Mouse (Mus musculus): ENCODE results near the gene Tyrp1. TPM values are rescaled to one million over a fixed set of nuclear protein-coding genes. Genes with fewer than 3 reads are reported as not detected.

Gene Tyrp1
- polyA plus RNA-seq, 1 experiment, result not detected

GRCm38 (mm10) chr4:80874121-80874859, 40.4 kb downstream of the Tyrp1 start:
- Histone ChIP-seq H3K27me3 (ENCODE audit: control insufficient read depth) (no peaks in the 10 kb centered on the region), H3K4me3 (replicated peaks) (no peak overlapping the region)

GRCm38 (mm10) chr4:80875055-80875454, 41.1 kb downstream of the Tyrp1 start:
- no peak overlapping the region for H3K4me3 ChIP-seq (replicated peaks)
- H3K9me3 ChIP-seq (ENCODE audit: control insufficient read depth, low read length), result no peaks in the 10 kb centered on the region
- no peaks in the 10 kb centered on the region for H3K4me1 ChIP-seq (ENCODE audit: control insufficient read depth)
- H3K27me3 ChIP-seq (ENCODE audit: control insufficient read depth), result no peaks in the 10 kb centered on the region
- TF ChIP-seq TAL1 (IDR thresholded peaks at IDR 0.05; ENCODE audit: low read length), result no peak
- TF ChIP-seq GATA1 (IDR thresholded peaks at IDR 0.05; ENCODE audit: low read length), result no peak
- H3K36me3 ChIP-seq (ENCODE audit: control insufficient read depth), result no peaks in the 10 kb centered on the region

More at GRCm38 (mm10) chr4:80874121-80874859, 40.4 kb downstream of the Tyrp1 start:
- no peaks in the 10 kb centered on the region for H3K9me3 ChIP-seq (ENCODE audit: control insufficient read depth, low read length)
- H3K4me1 ChIP-seq (ENCODE audit: control insufficient read depth), result no peaks in the 10 kb centered on the region
- no peaks in the 10 kb centered on the region for H3K36me3 ChIP-seq (ENCODE audit: control insufficient read depth)
- TF ChIP-seq GATA1 (IDR thresholded peaks at IDR 0.05; ENCODE audit: low read length), result no peak
- no peak for TF ChIP-seq TAL1 (IDR thresholded peaks at IDR 0.05; ENCODE audit: low read length)

GRCm38 (mm10) chr4:80881996-80882599, 48.2 kb downstream of the Tyrp1 start:
- Histone ChIP-seq H3K9me3 (ENCODE audit: control insufficient read depth, low read length) (no peaks in the 10 kb centered on the region), H3K4me1 (ENCODE audit: control insufficient read depth) (no peaks in the 10 kb centered on the region), H3K36me3 (ENCODE audit: control insufficient read depth) (no peaks in the 10 kb centered on the region), H3K4me3 (replicated peaks) (no peak overlapping the region), H3K27me3 (ENCODE audit: control insufficient read depth) (no peaks in the 10 kb centered on the region)
- TF ChIP-seq TAL1 (IDR thresholded peaks at IDR 0.05; ENCODE audit: low read length) (no peak), GATA1 (IDR thresholded peaks at IDR 0.05; ENCODE audit: low read length) (no peak)

DNA sequence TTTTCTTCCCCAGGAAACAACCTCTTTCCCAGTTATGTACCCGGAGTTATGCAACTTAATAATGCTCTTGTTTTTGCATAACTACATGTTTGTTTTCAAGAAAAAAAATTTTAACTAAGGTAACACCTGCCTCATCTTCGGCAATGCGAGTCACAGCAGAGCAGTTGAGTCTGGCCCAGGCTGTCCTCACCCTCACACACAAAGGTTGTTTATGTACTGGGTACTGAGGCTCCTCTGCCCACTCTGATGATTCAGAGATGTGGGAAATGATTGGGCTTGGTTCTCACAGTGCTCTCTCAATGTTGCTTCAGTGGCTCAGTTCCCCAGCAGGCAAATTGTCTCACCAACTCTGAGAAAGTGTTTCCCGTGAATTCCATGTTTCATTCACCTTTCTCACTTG, 52.7 kb downstream of the Tyrp1 start:
- Histone ChIP-seq H3K9me3 (ENCODE audit: control insufficient read depth, low read length) (no peaks in the 10 kb centered on the region), H3K4me1 (ENCODE audit: control insufficient read depth) (no peaks in the 10 kb centered on the region), H3K4me3 (replicated peaks) (no peak overlapping the region), H3K36me3 (ENCODE audit: control insufficient read depth) (no peaks in the 10 kb centered on the region), H3K27me3 (ENCODE audit: control insufficient read depth) (no peaks in the 10 kb centered on the region)
- TF ChIP-seq TAL1 (IDR thresholded peaks at IDR 0.05; ENCODE audit: low read length) (no peak), GATA1 (IDR thresholded peaks at IDR 0.05; ENCODE audit: low read length) (no peak)

DNA sequence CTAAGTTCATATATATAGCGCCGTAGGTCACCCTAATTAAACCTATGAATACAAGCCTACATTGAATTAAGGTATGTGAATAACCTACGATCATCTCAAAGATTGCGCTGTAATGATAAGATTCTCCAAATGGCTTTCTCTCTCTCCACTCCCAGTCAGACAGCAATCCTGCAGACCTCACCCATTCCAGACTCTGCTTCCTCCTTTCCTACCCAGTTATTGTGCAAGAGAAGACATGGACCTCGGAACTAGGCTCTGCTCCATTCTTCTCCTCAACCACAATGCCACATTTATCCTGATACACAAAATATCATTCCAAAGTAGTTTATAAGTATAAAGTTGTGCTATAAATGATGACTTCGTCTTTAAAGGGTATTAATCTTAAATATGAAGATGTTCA, 57.1 kb downstream of the Tyrp1 start:
- H3K9me3 ChIP-seq (ENCODE audit: control insufficient read depth, low read length), result no peaks in the 10 kb centered on the region
- H3K4me3 ChIP-seq (replicated peaks), result no peak overlapping the region
- TF ChIP-seq GATA1 (IDR thresholded peaks at IDR 0.05; ENCODE audit: low read length), result no peak
- TF ChIP-seq TAL1 (IDR thresholded peaks at IDR 0.05; ENCODE audit: low read length), result no peak
- no peaks in the 10 kb centered on the region for H3K36me3 ChIP-seq (ENCODE audit: control insufficient read depth)
- no peaks in the 10 kb centered on the region for H3K4me1 ChIP-seq (ENCODE audit: control insufficient read depth)
- H3K27me3 ChIP-seq (ENCODE audit: control insufficient read depth), result no peaks in the 10 kb centered on the region

- Histone ChIP-seq H3K27me3 (ENCODE audit: control insufficient read depth) (no peaks in the 10 kb centered on the region), H3K4me1 (ENCODE audit: control insufficient read depth) (no peaks in the 10 kb centered on the region), H3K36me3 (ENCODE audit: control insufficient read depth) (no peaks in the 10 kb centered on the region), H3K4me3 (replicated peaks) (no peak overlapping the region), H3K9me3 (ENCODE audit: control insufficient read depth, low read length) (no peaks in the 10 kb centered on the region)
- TF ChIP-seq TAL1 (IDR thresholded peaks at IDR 0.05; ENCODE audit: low read length) (no peak), GATA1 (IDR thresholded peaks at IDR 0.05; ENCODE audit: low read length) (no peak)
These were observed 61.5 kb downstream of the Tyrp1 start for GRCm38 (mm10) chr4:80895278-80895894.

Other genes with a start within 250 kb of the Tyrp1 start
- gene Lurap1l, start 76.5 kb downstream of the Tyrp1 start, polyA plus RNA-seq (2012), result 0.01 TPM in 2 replicates